Mouse (Mus musculus): ENCODE data around the gene Pcyt2. TPM values are rescaled to one million over a fixed set of nuclear protein-coding genes. Genes with fewer than 3 reads are reported as not detected.

The Pcyt2 gene
- total and polyA plus RNA-seq, 3 experiments, result 29.0 to 146 (median 102) TPM

DNA sequence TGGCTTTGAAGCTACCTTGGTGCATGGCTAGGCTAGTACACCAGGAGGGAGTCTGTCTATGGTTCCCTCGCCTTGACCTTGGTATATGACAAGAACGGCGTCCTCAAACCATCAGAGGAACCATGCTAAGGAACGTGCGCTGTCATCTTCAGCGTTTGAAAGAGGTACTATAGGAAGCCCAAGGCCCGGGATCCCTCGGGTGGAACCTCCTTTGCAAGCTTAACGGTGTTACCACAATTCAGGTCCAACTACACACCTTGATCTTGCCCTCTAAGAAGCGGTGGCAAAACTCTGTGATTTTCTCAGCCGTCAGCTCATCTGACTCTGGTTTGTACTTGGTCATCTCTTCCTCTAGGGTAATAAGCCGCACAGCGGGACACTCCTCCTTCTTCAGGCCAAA is 54.8 kb downstream of the Pcyt2 start:
- ATAC-seq (ENCODE audit: extremely low read depth, insufficient number of reproducible peaks, low FRiP score, poor library complexity, severe bottlenecking) (no peak), DNase-seq (ENCODE audit: low spot score) (no peak)
- peaks cover 91% of the 10 kb centered on the region for H3K36me3 ChIP-seq (replicated peaks)
- H3K27me3 ChIP-seq (ENCODE audit: insufficient read depth, low read length), result no peaks in the 10 kb centered on the region
- H3K4me1 ChIP-seq (ENCODE audit: insufficient read depth, low read depth, low read length), result peaks cover 40% of the 10 kb centered on the region
- no peaks in the 10 kb centered on the region for H3K9me3 ChIP-seq (replicated peaks)
- TF ChIP-seq POLR2AphosphoS5 (IDR thresholded peaks at IDR 0.05; ENCODE audit: insufficient replicate concordance, low read depth, low read length) (no peak), GATA1 (IDR thresholded peaks at IDR 0.05; ENCODE audit: borderline replicate concordance, low read length) (no peak), GATA2 (IDR thresholded peaks at IDR 0.05; ENCODE audit: borderline replicate concordance, low read depth, low read length) (no peak), CTCF (IDR thresholded peaks at IDR 0.05; ENCODE audit: low read depth, low read length) (no peak), TAL1 (conservative IDR thresholded peaks at IDR 0.05; ENCODE audit: low read depth, low read length) (no peak)
- H3K4me3 ChIP-seq (ENCODE audit: low read depth, low read length), result no peak overlapping the region

- H3K4me3 ChIP-seq (ENCODE audit: low read depth, low read length), result no peak overlapping the region
- no peak for ATAC-seq (ENCODE audit: extremely low read depth, insufficient number of reproducible peaks, low FRiP score, poor library complexity, severe bottlenecking)
- TF ChIP-seq TAL1 (conservative IDR thresholded peaks at IDR 0.05; ENCODE audit: low read depth, low read length) (no peak), GATA2 (IDR thresholded peaks at IDR 0.05; ENCODE audit: borderline replicate concordance, low read depth, low read length) (no peak), CTCF (IDR thresholded peaks at IDR 0.05; ENCODE audit: low read depth, low read length) (no peak), POLR2AphosphoS5 (IDR thresholded peaks at IDR 0.05; ENCODE audit: insufficient replicate concordance, low read depth, low read length) (no peak), GATA1 (IDR thresholded peaks at IDR 0.05; ENCODE audit: borderline replicate concordance, low read length) (no peak)
- no peaks in the 10 kb centered on the region for H3K27me3 ChIP-seq (ENCODE audit: insufficient read depth, low read length)
- peaks cover 24% of the 10 kb centered on the region for H3K4me1 ChIP-seq (ENCODE audit: insufficient read depth, low read depth, low read length)
- H3K9me3 ChIP-seq (replicated peaks), result no peaks in the 10 kb centered on the region
- no peak for DNase-seq (ENCODE audit: low spot score)
- peaks cover 73% of the 10 kb centered on the region for H3K36me3 ChIP-seq (replicated peaks)
Observed at GRCm38 (mm10) chr11:120560952-120561728, 56.6 kb downstream of the Pcyt2 start.

Other genes with a start within 250 kb of the Pcyt2 start
Only the 20 nearest of the 33 such genes appear.
- gene Slc25a10, start 126.1 kb downstream of the Pcyt2 start, total RNA-seq (2014; fragmentation: Nextera tagmentation), result 18.2 and 18.7 TPM in 2 replicates
- gene Slc25a10, start 126.1 kb downstream of the Pcyt2 start, total RNA-seq (2017), result 22.1 and 27.6 TPM in 2 replicates
- gene Slc25a10, start 126.1 kb downstream of the Pcyt2 start, polyA plus RNA-seq (2012), result 38.7 and 45.3 TPM in 2 replicates
- not detected in 2 replicates for gene Gcgr, start 87.2 kb downstream of the Pcyt2 start, total RNA-seq (2014; fragmentation: Nextera tagmentation)
- not detected in 2 replicates for gene Gcgr, start 87.2 kb downstream of the Pcyt2 start, total RNA-seq (2017)
- not detected in 2 replicates for gene Gcgr, start 87.2 kb downstream of the Pcyt2 start, polyA plus RNA-seq (2012)
- gene Mcrip1, start 68.2 kb downstream of the Pcyt2 start, total RNA-seq (2014; fragmentation: Nextera tagmentation), result 53.8 and 64.3 TPM in 2 replicates
- gene Mcrip1, start 68.2 kb downstream of the Pcyt2 start, total RNA-seq (2017), result 19.2 and 20.9 TPM in 2 replicates
- gene Mcrip1, start 68.2 kb downstream of the Pcyt2 start, polyA plus RNA-seq (2012), result 176 and 205 TPM in 2 replicates
- gene Ppp1r27, start 66.8 kb downstream of the Pcyt2 start, total RNA-seq (2014; fragmentation: Nextera tagmentation), result not detected in 2 replicates
- gene Ppp1r27, start 66.8 kb downstream of the Pcyt2 start, total RNA-seq (2017), result not detected in 2 replicates
- not detected in 2 replicates for gene Ppp1r27, start 66.8 kb downstream of the Pcyt2 start, polyA plus RNA-seq (2012)
- gene P4hb, start 44.7 kb downstream of the Pcyt2 start, total RNA-seq (2014; fragmentation: Nextera tagmentation), result 268 and 289 TPM in 2 replicates
- gene P4hb, start 44.7 kb downstream of the Pcyt2 start, total RNA-seq (2017), result 411 and 414 TPM in 2 replicates
- 516 and 719 TPM in 2 replicates for gene P4hb, start 44.7 kb downstream of the Pcyt2 start, polyA plus RNA-seq (2012)
- gene Arhgdia, start 36.3 kb downstream of the Pcyt2 start, total RNA-seq (2014; fragmentation: Nextera tagmentation), result 354 and 381 TPM in 2 replicates
- gene Arhgdia, start 36.3 kb downstream of the Pcyt2 start, total RNA-seq (2017), result 155 and 158 TPM in 2 replicates
- 1,000 and 1,072 TPM in 2 replicates for gene Arhgdia, start 36.3 kb downstream of the Pcyt2 start, polyA plus RNA-seq (2012)
- 89.8 and 122 TPM in 2 replicates for gene Alyref, start 19.6 kb downstream of the Pcyt2 start, total RNA-seq (2014; fragmentation: Nextera tagmentation)
- gene Alyref, start 19.6 kb downstream of the Pcyt2 start, total RNA-seq (2017), result 270 and 280 TPM in 2 replicates
- gene Alyref, start 19.6 kb downstream of the Pcyt2 start, polyA plus RNA-seq (2012), result 505 and 623 TPM in 2 replicates
- gene Anapc11, start 19.5 kb downstream of the Pcyt2 start, total RNA-seq (2014; fragmentation: Nextera tagmentation), result 83.1 and 83.8 TPM in 2 replicates
- gene Anapc11, start 19.5 kb downstream of the Pcyt2 start, total RNA-seq (2017), result 62.3 and 69.3 TPM in 2 replicates
- 176 and 212 TPM in 2 replicates for gene Anapc11, start 19.5 kb downstream of the Pcyt2 start, polyA plus RNA-seq (2012)
- 1.9 and 2.6 TPM in 2 replicates for gene Npb, start 9.5 kb downstream of the Pcyt2 start, total RNA-seq (2014; fragmentation: Nextera tagmentation)
- gene Npb, start 9.5 kb downstream of the Pcyt2 start, total RNA-seq (2017), result 0.58 TPM in 1 of 2 replicates, not detected in the other
- gene Npb, start 9.5 kb downstream of the Pcyt2 start, polyA plus RNA-seq (2012), result 3.2 and 3.8 TPM in 2 replicates
- 28.9 and 35.3 TPM in 2 replicates for gene Sirt7, start 7.3 kb upstream of the Pcyt2 start, total RNA-seq (2014; fragmentation: Nextera tagmentation)
- gene Sirt7, start 7.3 kb upstream of the Pcyt2 start, total RNA-seq (2017), result 74.5 and 96.2 TPM in 2 replicates
- 169 and 256 TPM in 2 replicates for gene Sirt7, start 7.3 kb upstream of the Pcyt2 start, polyA plus RNA-seq (2012)
- gene Mafg, start 15.7 kb upstream of the Pcyt2 start, total RNA-seq (2014; fragmentation: Nextera tagmentation), result 16.3 and 17.5 TPM in 2 replicates
- 18.9 and 21.9 TPM in 2 replicates for gene Mafg, start 15.7 kb upstream of the Pcyt2 start, total RNA-seq (2017)
- 29.2 and 38.9 TPM in 2 replicates for gene Mafg, start 15.7 kb upstream of the Pcyt2 start, polyA plus RNA-seq (2012)
- gene Pycr1, start 25.8 kb upstream of the Pcyt2 start, total RNA-seq (2014; fragmentation: Nextera tagmentation), result 14.7 and 14.8 TPM in 2 replicates
- 1.0 and 1.5 TPM in 2 replicates for gene Pycr1, start 25.8 kb upstream of the Pcyt2 start, total RNA-seq (2017)
- gene Pycr1, start 25.8 kb upstream of the Pcyt2 start, polyA plus RNA-seq (2012), result 1.9 and 2.4 TPM in 2 replicates
- gene Myadml2, start 30.2 kb upstream of the Pcyt2 start, total RNA-seq (2014; fragmentation: Nextera tagmentation), result not detected in 2 replicates
- not detected in 2 replicates for gene Myadml2, start 30.2 kb upstream of the Pcyt2 start, total RNA-seq (2017)
- not detected in 2 replicates for gene Myadml2, start 30.2 kb upstream of the Pcyt2 start, polyA plus RNA-seq (2012)
- gene Notum, start 43.2 kb upstream of the Pcyt2 start, total RNA-seq (2014; fragmentation: Nextera tagmentation), result not detected in 2 replicates
- 0.16 TPM in 1 of 2 replicates, not detected in the other for gene Notum, start 43.2 kb upstream of the Pcyt2 start, total RNA-seq (2017)
- not detected in 2 replicates for gene Notum, start 43.2 kb upstream of the Pcyt2 start, polyA plus RNA-seq (2012)
- 57.0 and 79.7 TPM in 2 replicates for gene Aspscr1, start 55.0 kb upstream of the Pcyt2 start, total RNA-seq (2014; fragmentation: Nextera tagmentation)
- gene Aspscr1, start 55.0 kb upstream of the Pcyt2 start, total RNA-seq (2017), result 39.2 and 43.2 TPM in 2 replicates
- gene Aspscr1, start 55.0 kb upstream of the Pcyt2 start, polyA plus RNA-seq (2012), result 248 and 301 TPM in 2 replicates
- gene Cenpx, start 95.8 kb upstream of the Pcyt2 start, total RNA-seq (2014; fragmentation: Nextera tagmentation), result 250 and 284 TPM in 2 replicates
- 67.2 and 81.2 TPM in 2 replicates for gene Cenpx, start 95.8 kb upstream of the Pcyt2 start, total RNA-seq (2017)
- gene Cenpx, start 95.8 kb upstream of the Pcyt2 start, polyA plus RNA-seq (2012), result 60.9 and 158 TPM in 2 replicates
- gene Lrrc45, start 96.0 kb upstream of the Pcyt2 start, total RNA-seq (2014; fragmentation: Nextera tagmentation), result 6.4 and 12.1 TPM in 2 replicates
- 20.0 and 22.2 TPM in 2 replicates for gene Lrrc45, start 96.0 kb upstream of the Pcyt2 start, total RNA-seq (2017)
- 23.3 and 25.4 TPM in 2 replicates for gene Lrrc45, start 96.0 kb upstream of the Pcyt2 start, polyA plus RNA-seq (2012)
- 2.1 TPM in 1 of 2 replicates, not detected in the other for gene Rac3, start 103.5 kb upstream of the Pcyt2 start, total RNA-seq (2014; fragmentation: Nextera tagmentation)
- gene Rac3, start 103.5 kb upstream of the Pcyt2 start, total RNA-seq (2017), result 0.66 and 0.81 TPM in 2 replicates
- gene Rac3, start 103.5 kb upstream of the Pcyt2 start, polyA plus RNA-seq (2012), result 1.3 and 2.6 TPM in 2 replicates
- gene Dcxr, start 109.3 kb upstream of the Pcyt2 start, total RNA-seq (2014; fragmentation: Nextera tagmentation), result 16.6 and 37.5 TPM in 2 replicates
- 13.1 and 18.4 TPM in 2 replicates for gene Dcxr, start 109.3 kb upstream of the Pcyt2 start, total RNA-seq (2017)
- gene Dcxr, start 109.3 kb upstream of the Pcyt2 start, polyA plus RNA-seq (2012), result 21.0 and 24.2 TPM in 2 replicates
- not detected in 2 replicates for gene Cbr2, start 114.2 kb upstream of the Pcyt2 start, total RNA-seq (2014; fragmentation: Nextera tagmentation)
- not detected in 2 replicates for gene Cbr2, start 114.2 kb upstream of the Pcyt2 start, total RNA-seq (2017)
- gene Cbr2, start 114.2 kb upstream of the Pcyt2 start, polyA plus RNA-seq (2012), result not detected in 2 replicates